Mouse (Mus musculus): ENCODE results near the gene Golgb1.

DNA sequence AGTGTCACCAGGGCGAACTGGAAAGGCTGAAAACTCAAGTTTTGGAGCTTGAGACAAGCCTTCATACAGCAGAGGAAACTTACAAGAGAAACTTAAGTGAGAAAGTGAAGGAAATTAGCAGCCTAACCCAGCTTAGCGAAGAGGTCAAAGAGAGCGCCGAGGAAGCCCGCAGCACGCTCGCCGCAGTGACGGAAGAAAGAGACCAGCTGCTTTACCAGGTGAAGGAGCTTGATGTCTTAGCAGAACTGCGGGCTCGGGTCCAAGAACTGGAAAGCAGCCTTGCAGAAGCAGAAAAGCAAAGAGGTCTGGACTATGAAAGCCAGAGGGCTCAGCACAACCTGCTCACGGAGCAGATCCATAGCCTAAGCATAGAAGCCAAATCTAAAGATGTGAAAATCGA is 37.4 kb downstream of the Golgb1 start:
- no peak for TF ChIP-seq GATA1 (IDR thresholded peaks at IDR 0.05; ENCODE audit: low read depth, low read length)
- TF ChIP-seq EP300 (IDR thresholded peaks at IDR 0.05; ENCODE audit: low read depth in 1 of 2, low read length in 2 of 2): no peak
- TF ChIP-seq TAL1 (IDR thresholded peaks at IDR 0.05; ENCODE audit: low read length): no peak
- no peak for TF ChIP-seq USF1 (IDR thresholded peaks at IDR 0.05; ENCODE audit: low read depth, low read length)
- TF ChIP-seq ETS1 (IDR thresholded peaks at IDR 0.05; ENCODE audit: low read depth, low read length): no peak
- no peak for TF ChIP-seq CTCF (IDR thresholded peaks at IDR 0.05 in 2 of 3, conservative IDR thresholded peaks at IDR 0.05 in 1 of 3; ENCODE audit: control insufficient read depth in 1 of 3, insufficient read depth in 1 of 3, low read depth in 2 of 3, low read length in 3 of 3, poor library complexity in 1 of 3, severe bottlenecking in 1 of 3)
- TF ChIP-seq POLR2A (IDR thresholded peaks at IDR 0.05; ENCODE audit: control insufficient read depth in 1 of 2, insufficient read depth in 1 of 2, low read depth in 1 of 2, low read length in 2 of 2, poor library complexity in 1 of 2): no peak
- no peak for TF ChIP-seq ZKSCAN1 (IDR thresholded peaks at IDR 0.05; ENCODE audit: low read depth, low read length)
- TF ChIP-seq MXI1 (IDR thresholded peaks at IDR 0.05; ENCODE audit: low read depth, low read length): no peak

All from MEL (cell line).